Mouse (Mus musculus) embryonic facial prominence, embryonic 12.5 days (tissue): ENCODE data around the gene Arntl2. TPM values are rescaled to one million over a fixed set of nuclear protein-coding genes. Genes with fewer than 3 reads are reported as not detected.

ENCODE experiments used
- ATAC-seq: fragments of 200-750 bp; cut with Nextera tagmentation; 2 replicates; pipeline ENCODE4 v1.8.0; 2017; ENCODE audit not compliant: insufficient number of reproducible peaks, insufficient read depth, low FRiP score, low TSS enrichment
- H3K27ac ChIP-seq: fragments of 300-500 bp; sonication (generic); 2 replicates; pipeline ENCODE4 v1.5.1; 2016; ENCODE audit warnings: mild to moderate bottlenecking
- H3K27me3 ChIP-seq: fragments of 300-500 bp; sonication (generic); 2 replicates; pipeline ENCODE4 v1.6.1; 2016; ENCODE audit warnings: mild to moderate bottlenecking, moderate library complexity
- H3K36me3 ChIP-seq: fragments of 300-500 bp; sonication (generic); 2 replicates; pipeline ENCODE4 v1.6.1; 2016; ENCODE audit warnings: mild to moderate bottlenecking
- H3K4me1 ChIP-seq: fragments of 300-500 bp; sonication (generic); 2 replicates; pipeline ENCODE4 v1.6.1; 2016
- H3K4me2 ChIP-seq: fragments of 300-500 bp; sonication (generic); replicated peaks from 2 replicates; pipeline ENCODE4 v1.6.1; 2016; ENCODE audit warnings: mild to moderate bottlenecking, moderate library complexity
- H3K4me3 ChIP-seq: fragments of 300-500 bp; sonication (generic); 2 replicates; pipeline ENCODE4 v1.5.1; 2016; ENCODE audit warnings: mild to moderate bottlenecking
- H3K9ac ChIP-seq: fragments of 300-500 bp; sonication (generic); 2 replicates; pipeline ENCODE4 v1.6.1; 2016; ENCODE audit warnings: mild to moderate bottlenecking, moderate library complexity
- H3K9me3 ChIP-seq: fragments of 300-500 bp; sonication (generic); 2 replicates; pipeline ENCODE4 v1.6.1; 2016; ENCODE audit warnings: mild to moderate bottlenecking, moderate library complexity
- WGBS: fragments of 180-500 bp; shearing (Covaris S2); methylation state at CpG from one replicate; pipeline ENCODE4 v1.1.7; 2016; 5-methylcytosine and 5-hydroxymethylcytosine counted together
- polyA plus RNA-seq: library from polyadenylated mRNA; unstranded; fragments of >200 nt; fragmentation: Nextera tagmentation; extraction: Ambion mirVana; gene quantifications from 2 replicates; pipeline ENCODE4 v1.2.1, GENCODE M21; 2016

The Arntl2 gene
- polyA plus RNA-seq, 1 experiment from 2014 or later: 7.1 TPM

- no peaks in the 10 kb centered on the region for H3K27me3 ChIP-seq
- ATAC-seq: no peak
- no peaks in the 10 kb centered on the region for H3K4me1 ChIP-seq
- 82% methylated on average over 3 of the region's 3 CpGs for WGBS
- no peak overlapping the region for H3K9ac ChIP-seq
- no peaks in the 10 kb centered on the region for H3K36me3 ChIP-seq
- H3K4me3 ChIP-seq: no peak overlapping the region
- no peak overlapping the region for H3K4me2 ChIP-seq
- no peaks in the 10 kb centered on the region for H3K9me3 ChIP-seq
- H3K27ac ChIP-seq: no peak overlapping the region
Observed at GRCm38 (mm10) chr6:146834342-146834741, 38.5 kb downstream of the Arntl2 start.

GRCm38 (mm10) chr6:146835784-146836183, 39.9 kb downstream of the Arntl2 start:
- Histone ChIP-seq H3K9me3 (no peaks in the 10 kb centered on the region), H3K4me3 (no peak overlapping the region), H3K36me3 (no peaks in the 10 kb centered on the region), H3K9ac (no peak overlapping the region), H3K4me2 (no peak overlapping the region), H3K4me1 (no peaks in the 10 kb centered on the region), H3K27me3 (no peaks in the 10 kb centered on the region), H3K27ac (no peak overlapping the region)
- ATAC-seq: no peak
- WGBS: 11% methylated on average over 4 of the region's 4 CpGs

- ATAC-seq: no peak
- Histone ChIP-seq H3K27me3 (no peaks in the 10 kb centered on the region), H3K4me1 (no peaks in the 10 kb centered on the region), H3K4me2 (no peak overlapping the region), H3K9ac (no peak overlapping the region), H3K27ac (no peak overlapping the region), H3K9me3 (no peaks in the 10 kb centered on the region), H3K4me3 (no peak overlapping the region), H3K36me3 (no peaks in the 10 kb centered on the region)
- WGBS: 80% methylated on average over 7 of the region's 7 CpGs
Observed at GRCm38 (mm10) chr6:146837316-146837715, 41.5 kb downstream of the Arntl2 start.

GRCm38 (mm10) chr6:146838366-146838765, 42.5 kb downstream of the Arntl2 start:
- Histone ChIP-seq H3K4me3 (no peak overlapping the region), H3K4me1 (no peaks in the 10 kb centered on the region), H3K9ac (no peak overlapping the region), H3K4me2 (no peak overlapping the region), H3K27ac (no peak overlapping the region), H3K36me3 (no peaks in the 10 kb centered on the region), H3K9me3 (no peaks in the 10 kb centered on the region), H3K27me3 (no peaks in the 10 kb centered on the region)
- ATAC-seq: no peak
- 93% methylated on average over 5 of the region's 5 CpGs for WGBS

- no peak overlapping the region for H3K4me3 ChIP-seq
- no peak overlapping the region for H3K4me2 ChIP-seq
- H3K27ac ChIP-seq: no peak overlapping the region
- no peaks in the 10 kb centered on the region for H3K9me3 ChIP-seq
- H3K36me3 ChIP-seq: no peaks in the 10 kb centered on the region
- no peak for ATAC-seq
- no peak overlapping the region for H3K9ac ChIP-seq
- H3K27me3 ChIP-seq: no peaks in the 10 kb centered on the region
- 89% methylated on average over 4 of the region's 4 CpGs for WGBS
- H3K4me1 ChIP-seq: no peaks in the 10 kb centered on the region
Observed at GRCm38 (mm10) chr6:146838863-146839262, 43.0 kb downstream of the Arntl2 start.

- no peak overlapping the region for H3K4me2 ChIP-seq
- H3K27ac ChIP-seq: no peak overlapping the region
- no peaks in the 10 kb centered on the region for H3K36me3 ChIP-seq
- H3K9ac ChIP-seq: no peak overlapping the region
- H3K4me3 ChIP-seq: no peak overlapping the region
- no peaks in the 10 kb centered on the region for H3K27me3 ChIP-seq
- WGBS: 83% methylated on average over 6 of the region's 6 CpGs
- no peaks in the 10 kb centered on the region for H3K9me3 ChIP-seq
- no peak for ATAC-seq
- H3K4me1 ChIP-seq: no peaks in the 10 kb centered on the region
Observed at GRCm38 (mm10) chr6:146844867-146845266, 49.0 kb downstream of the Arntl2 start.

- no peak for ATAC-seq
- H3K4me3 ChIP-seq: no peak overlapping the region
- WGBS: 76% methylated on average over 5 of the region's 5 CpGs
- H3K27ac ChIP-seq: no peak overlapping the region
- H3K9me3 ChIP-seq: no peaks in the 10 kb centered on the region
- H3K9ac ChIP-seq: no peak overlapping the region
- H3K4me2 ChIP-seq: no peak overlapping the region
- no peaks in the 10 kb centered on the region for H3K27me3 ChIP-seq
- no peaks in the 10 kb centered on the region for H3K36me3 ChIP-seq
- H3K4me1 ChIP-seq: no peaks in the 10 kb centered on the region
Observed at GRCm38 (mm10) chr6:146845347-146845746, 49.5 kb downstream of the Arntl2 start.

GRCm38 (mm10) chr6:146845961-146846750, 50.3 kb downstream of the Arntl2 start:
- no peaks in the 10 kb centered on the region for H3K9me3 ChIP-seq
- H3K27me3 ChIP-seq: no peaks in the 10 kb centered on the region
- H3K4me1 ChIP-seq: no peaks in the 10 kb centered on the region
- no peak overlapping the region for H3K4me2 ChIP-seq
- WGBS: 77% methylated on average over 15 of the region's 15 CpGs
- H3K36me3 ChIP-seq: no peaks in the 10 kb centered on the region
- H3K9ac ChIP-seq: no peak overlapping the region
- no peak overlapping the region for H3K27ac ChIP-seq
- no peak for ATAC-seq
- no peak overlapping the region for H3K4me3 ChIP-seq

GRCm38 (mm10) chr6:146847402-146847801, 51.5 kb downstream of the Arntl2 start:
- ATAC-seq: no peak
- Histone ChIP-seq H3K4me3 (no peak overlapping the region), H3K9me3 (no peaks in the 10 kb centered on the region), H3K27me3 (no peaks in the 10 kb centered on the region), H3K4me1 (peaks cover 3% of the 10 kb centered on the region; the same call in 1 of the 2 replicates), H3K9ac (no peak overlapping the region), H3K27ac (no peak overlapping the region), H3K36me3 (no peaks in the 10 kb centered on the region), H3K4me2 (no peak overlapping the region)
- WGBS: 72% methylated on average over 3 of the region's 3 CpGs

- H3K9ac ChIP-seq: no peak overlapping the region
- no peaks in the 10 kb centered on the region for H3K27me3 ChIP-seq
- no peak for ATAC-seq
- no peaks in the 10 kb centered on the region for H3K36me3 ChIP-seq
- no peaks in the 10 kb centered on the region for H3K9me3 ChIP-seq
- H3K4me3 ChIP-seq: no peak overlapping the region
- H3K4me1 ChIP-seq: peaks cover 8% of the 10 kb centered on the region; the same call in 1 of the 2 replicates
- H3K27ac ChIP-seq: no peak overlapping the region
- WGBS: 84% methylated on average over 3 of the region's 3 CpGs
- H3K4me2 ChIP-seq: no peak overlapping the region
Observed at GRCm38 (mm10) chr6:146848281-146848680, 52.4 kb downstream of the Arntl2 start.

GRCm38 (mm10) chr6:146850050-146850449, 54.2 kb downstream of the Arntl2 start, which contains the start of gene Smco2:
TSS of gene Smco2 (plus strand) at chr6:146850104.
- Histone ChIP-seq H3K27me3 (no peaks in the 10 kb centered on the region), H3K9ac (no peak within 1 kb of the TSS), H3K4me2 (no peak within 1 kb of the TSS), H3K4me1 (peaks cover 8% of the 10 kb centered on the region; the same call in 1 of the 2 replicates), H3K9me3 (no peaks in the 10 kb centered on the region), H3K4me3 (no peak within 1 kb of the TSS), H3K36me3 (no peaks in the 10 kb centered on the region), H3K27ac (no peak within 1 kb of the TSS)
- ATAC-seq: no peak
- WGBS: 73% methylated on average over 4 of the region's 4 CpGs

GRCm38 (mm10) chr6:146851916-146852315, 56.1 kb downstream of the Arntl2 start:
- Histone ChIP-seq H3K36me3 (no peaks in the 10 kb centered on the region), H3K4me2 (no peak overlapping the region), H3K9me3 (no peaks in the 10 kb centered on the region), H3K9ac (no peak overlapping the region), H3K4me1 (peaks cover 8% of the 10 kb centered on the region; the same call in 1 of the 2 replicates), H3K27me3 (no peaks in the 10 kb centered on the region), H3K4me3 (no peak overlapping the region), H3K27ac (no peak overlapping the region)
- no peak for ATAC-seq
- WGBS: 67% methylated on average over 3 of the region's 3 CpGs
